Mouse (Mus musculus): Measurements from ENCODE around the gene Pbld1. TPM values are rescaled to one million over a fixed set of nuclear protein-coding genes. Genes with fewer than 3 reads are reported as not detected.

Gene Pbld1
- polyA plus RNA-seq, 1 experiment from 2014 or later = 0.98 TPM

Other genes starting within 250 kb of the Pbld1 start
- gene Tet1, start 151.2 kb upstream of the Pbld1 start, polyA plus RNA-seq (2015; fragmentation: Nextera tagmentation; extraction: Ambion mirVana) = 41.8 and 43.0 TPM in 2 replicates
- gene Slc25a16, start 139.5 kb upstream of the Pbld1 start, polyA plus RNA-seq (2015; fragmentation: Nextera tagmentation; extraction: Ambion mirVana) = 13.9 and 14.3 TPM in 2 replicates
- gene Dna2, start 113.1 kb upstream of the Pbld1 start, polyA plus RNA-seq (2015; fragmentation: Nextera tagmentation; extraction: Ambion mirVana) = 4.4 and 4.8 TPM in 2 replicates
- gene Rufy2, start 79.9 kb upstream of the Pbld1 start, polyA plus RNA-seq (2015; fragmentation: Nextera tagmentation; extraction: Ambion mirVana) = 61.2 and 65.5 TPM in 2 replicates
- gene Hnrnph3, start 35.9 kb upstream of the Pbld1 start, polyA plus RNA-seq (2015; fragmentation: Nextera tagmentation; extraction: Ambion mirVana) = 167 and 175 TPM in 2 replicates
- 1.1 and 1.3 TPM in 2 replicates for gene Pbld2, start 35.8 kb upstream of the Pbld1 start, polyA plus RNA-seq (2015; fragmentation: Nextera tagmentation; extraction: Ambion mirVana)
- 2.2 and 2.6 TPM in 2 replicates for gene Atoh7, start 39.5 kb downstream of the Pbld1 start, polyA plus RNA-seq (2015; fragmentation: Nextera tagmentation; extraction: Ambion mirVana)
- gene Mypn, start 143.8 kb downstream of the Pbld1 start, polyA plus RNA-seq (2015; fragmentation: Nextera tagmentation; extraction: Ambion mirVana) = 0.21 and 0.31 TPM in 2 replicates
- 29.5 and 31.1 TPM in 2 replicates for gene Herc4, start 183.6 kb downstream of the Pbld1 start, polyA plus RNA-seq (2015; fragmentation: Nextera tagmentation; extraction: Ambion mirVana)

Data from midbrain, embryonic 15.5 days (tissue).